Mouse (Mus musculus) erythroblast, embryonic 14.5 days (primary cell): ENCODE measurements around the gene 4930550L24Rik.

Experiments used
- GATA1 ChIP-seq: IDR thresholded peaks from 2 replicates; pipeline ENCODE4 v1.6.1; 2012; ENCODE audit warnings: low read length, inconsistent platforms, mixed read lengths
- TAL1 ChIP-seq: IDR thresholded peaks from 3 replicates; pipeline ENCODE4 v1.6.1; 2012; ENCODE audit warnings: low read length, inconsistent platforms, mixed read lengths

GRCm38 (mm10) chrX:58900753-58901152, 8.4 kb upstream of the 4930550L24Rik start:
- TF ChIP-seq GATA1 = no peak
- no peak for TF ChIP-seq TAL1
